Mouse (Mus musculus): ENCODE results near the gene Gbf1. TPM values are rescaled to one million over a fixed set of nuclear protein-coding genes. Genes with fewer than 3 reads are reported as not detected.

Gene Gbf1
- polyA plus RNA-seq, 1 experiment = 142 TPM

DNA sequence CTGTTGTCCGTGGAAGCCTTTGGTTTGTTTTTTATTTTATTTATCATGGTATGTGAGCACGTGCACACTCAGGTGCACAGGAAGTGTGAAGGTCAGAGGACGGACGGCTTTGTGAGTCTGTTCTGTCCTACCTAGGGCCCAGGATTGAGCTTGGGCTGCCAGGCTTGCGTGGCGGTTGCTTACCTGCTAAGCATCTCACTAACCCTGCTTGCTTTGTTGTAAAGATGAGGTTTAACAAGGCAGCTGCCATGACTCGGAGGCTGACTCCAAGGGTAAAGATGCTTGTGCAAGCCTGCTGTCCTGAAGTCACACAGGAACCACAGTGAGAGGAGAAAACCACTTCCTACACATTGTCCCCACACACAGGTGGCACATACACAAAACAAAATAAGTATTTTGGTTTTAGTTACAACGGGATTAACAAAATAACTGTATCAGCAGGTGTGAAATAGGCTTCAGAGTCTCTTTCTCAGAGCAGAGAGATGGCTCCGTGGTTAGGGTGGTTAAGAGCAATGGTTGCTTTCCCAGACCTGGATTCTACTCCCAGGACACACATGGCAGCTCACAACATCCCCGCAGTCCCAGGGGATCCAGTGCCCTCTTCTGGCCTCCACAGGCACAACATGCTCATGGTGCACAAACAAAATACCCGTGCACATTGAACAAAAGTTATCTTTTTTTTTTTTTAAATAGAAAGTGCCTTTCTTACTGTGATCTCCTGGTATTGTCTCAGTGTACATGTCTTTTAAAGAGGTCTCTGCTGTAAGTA lies 130.0 kb downstream of the Gbf1 start:
- Histone ChIP-seq H3K27me3 (ENCODE audit: control insufficient read depth, insufficient read depth, low read length) (no peaks in the 10 kb centered on the region), H3K27ac (ENCODE audit: control insufficient read depth, insufficient read depth, low read depth, low read length) (no peak overlapping the region), H3K4me3 (ENCODE audit: control insufficient read depth, low read depth, low read length) (no peak overlapping the region), H3K36me3 (ENCODE audit: control insufficient read depth, insufficient read depth, low read length) (peaks cover 4% of the 10 kb centered on the region), H3K4me1 (ENCODE audit: control insufficient read depth, insufficient read depth, low read length) (no peaks in the 10 kb centered on the region)
- TF ChIP-seq CTCF (IDR thresholded peaks at IDR 0.05; ENCODE audit: control insufficient read depth, insufficient read depth, insufficient replicate concordance, low read depth, low read length) (no peak), POLR2A (IDR thresholded peaks at IDR 0.05; ENCODE audit: control insufficient read depth, low read depth, low read length) (no peak)

DNA sequence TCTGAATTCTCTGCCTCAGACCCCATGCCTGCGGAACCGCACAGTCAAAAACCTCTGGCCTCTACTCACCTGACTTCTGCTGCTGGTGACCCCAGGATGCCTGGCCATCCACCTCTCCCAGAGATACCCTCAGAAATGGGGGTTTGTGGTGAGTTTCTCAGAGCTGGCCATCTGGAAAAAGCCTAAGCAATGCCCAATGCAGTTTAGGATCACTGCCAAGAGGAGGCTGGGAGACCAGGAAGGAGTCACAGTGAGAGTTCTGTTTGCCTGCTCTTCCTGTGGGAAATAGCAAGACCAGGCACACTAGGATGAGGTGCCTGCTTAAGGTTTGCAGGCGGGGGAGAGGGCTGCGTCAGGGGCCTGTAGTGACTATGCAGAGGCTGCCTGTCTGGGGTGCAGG lies 132.4 kb downstream of the Gbf1 start:
- Histone ChIP-seq H3K27me3 (ENCODE audit: control insufficient read depth, insufficient read depth, low read length) (no peaks in the 10 kb centered on the region), H3K4me1 (ENCODE audit: control insufficient read depth, insufficient read depth, low read length) (no peaks in the 10 kb centered on the region), H3K36me3 (ENCODE audit: control insufficient read depth, insufficient read depth, low read length) (peaks cover 2% of the 10 kb centered on the region), H3K27ac (ENCODE audit: control insufficient read depth, insufficient read depth, low read depth, low read length) (no peak overlapping the region), H3K4me3 (ENCODE audit: control insufficient read depth, low read depth, low read length) (no peak overlapping the region)
- TF ChIP-seq POLR2A (IDR thresholded peaks at IDR 0.05; ENCODE audit: control insufficient read depth, low read depth, low read length) (no peak), CTCF (IDR thresholded peaks at IDR 0.05; ENCODE audit: control insufficient read depth, insufficient read depth, insufficient replicate concordance, low read depth, low read length) (no peak)

DNA sequence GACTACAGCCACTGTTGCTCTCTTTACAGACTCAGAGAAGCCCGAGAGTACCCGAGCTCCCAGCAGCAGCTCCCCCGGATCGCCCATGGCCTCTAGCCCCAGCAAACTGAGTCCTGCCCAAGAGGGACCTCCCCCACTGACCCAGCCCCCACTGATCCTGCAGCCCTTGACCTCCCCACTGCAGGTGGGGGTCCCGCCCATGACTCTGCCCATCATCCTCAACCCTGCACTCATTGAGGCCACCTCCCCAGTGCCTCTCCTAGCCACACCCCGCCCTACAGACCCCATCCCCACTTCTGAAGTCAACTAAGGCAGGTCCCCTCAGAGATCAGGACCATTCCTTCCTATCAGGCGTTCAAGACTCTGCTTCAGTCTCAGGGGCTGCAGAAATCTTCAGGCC lies 133.3 kb downstream of the Gbf1 start:
- Histone ChIP-seq H3K27me3 (ENCODE audit: control insufficient read depth, insufficient read depth, low read length) (no peaks in the 10 kb centered on the region), H3K4me1 (ENCODE audit: control insufficient read depth, insufficient read depth, low read length) (no peaks in the 10 kb centered on the region), H3K27ac (ENCODE audit: control insufficient read depth, insufficient read depth, low read depth, low read length) (no peak overlapping the region), H3K4me3 (ENCODE audit: control insufficient read depth, low read depth, low read length) (no peak overlapping the region), H3K36me3 (ENCODE audit: control insufficient read depth, insufficient read depth, low read length) (peaks cover 2% of the 10 kb centered on the region)
- no peak for TF ChIP-seq POLR2A (IDR thresholded peaks at IDR 0.05; ENCODE audit: control insufficient read depth, low read depth, low read length)
- no peak for TF ChIP-seq CTCF (IDR thresholded peaks at IDR 0.05; ENCODE audit: control insufficient read depth, insufficient read depth, insufficient replicate concordance, low read depth, low read length)

DNA sequence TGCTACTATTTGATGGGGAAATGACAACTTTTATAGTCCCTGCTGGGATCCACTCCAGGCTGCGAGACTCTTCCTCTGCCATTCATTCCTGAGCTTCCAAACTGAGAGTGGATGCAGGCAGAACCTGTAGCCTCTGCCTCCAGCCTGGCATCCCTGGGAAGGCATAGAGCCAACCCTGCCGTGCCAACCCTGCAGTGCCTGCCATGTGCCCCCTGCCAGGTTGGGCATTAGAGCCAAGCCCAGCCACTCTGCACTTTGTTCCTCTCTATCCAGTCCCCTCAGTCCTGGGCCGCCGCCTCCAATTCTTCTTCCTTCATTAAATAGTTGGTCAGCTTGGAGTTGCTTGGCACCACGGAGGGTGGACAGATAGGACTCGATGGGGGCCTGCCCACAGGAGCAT lies 133.7 kb downstream of the Gbf1 start:
- Histone ChIP-seq H3K4me1 (ENCODE audit: control insufficient read depth, insufficient read depth, low read length) (no peaks in the 10 kb centered on the region), H3K4me3 (ENCODE audit: control insufficient read depth, low read depth, low read length) (no peak overlapping the region), H3K27ac (ENCODE audit: control insufficient read depth, insufficient read depth, low read depth, low read length) (no peak overlapping the region), H3K27me3 (ENCODE audit: control insufficient read depth, insufficient read depth, low read length) (no peaks in the 10 kb centered on the region), H3K36me3 (ENCODE audit: control insufficient read depth, insufficient read depth, low read length) (peaks cover 2% of the 10 kb centered on the region)
- no peak for TF ChIP-seq CTCF (IDR thresholded peaks at IDR 0.05; ENCODE audit: control insufficient read depth, insufficient read depth, insufficient replicate concordance, low read depth, low read length)
- TF ChIP-seq POLR2A (IDR thresholded peaks at IDR 0.05; ENCODE audit: control insufficient read depth, low read depth, low read length) = no peak

DNA sequence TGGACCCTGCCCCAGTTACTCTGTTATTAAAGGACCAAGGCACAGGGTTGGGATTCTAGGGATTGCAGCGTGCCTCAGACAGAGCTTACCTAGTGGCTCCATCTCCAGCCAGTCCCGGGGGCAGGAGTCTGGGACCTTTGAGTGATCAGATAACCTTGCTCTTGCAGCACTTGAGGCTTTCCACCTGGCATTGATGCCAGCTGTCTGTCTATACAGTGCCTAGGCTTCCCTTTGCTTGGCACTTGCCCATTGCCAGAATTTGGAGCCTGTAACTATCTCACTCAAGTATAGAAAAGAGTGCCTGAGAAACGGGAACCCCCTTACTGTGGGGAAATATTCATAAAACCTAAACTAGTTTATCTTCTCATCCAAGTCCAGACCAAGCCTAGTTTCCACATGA lies 134.6 kb downstream of the Gbf1 start:
- H3K4me1 ChIP-seq (ENCODE audit: control insufficient read depth, insufficient read depth, low read length) = no peaks in the 10 kb centered on the region
- H3K27me3 ChIP-seq (ENCODE audit: control insufficient read depth, insufficient read depth, low read length) = no peaks in the 10 kb centered on the region
- no peak overlapping the region for H3K27ac ChIP-seq (ENCODE audit: control insufficient read depth, insufficient read depth, low read depth, low read length)
- H3K36me3 ChIP-seq (ENCODE audit: control insufficient read depth, insufficient read depth, low read length) = peaks cover 2% of the 10 kb centered on the region
- H3K4me3 ChIP-seq (ENCODE audit: control insufficient read depth, low read depth, low read length) = no peak overlapping the region
- TF ChIP-seq CTCF (IDR thresholded peaks at IDR 0.05; ENCODE audit: control insufficient read depth, insufficient read depth, insufficient replicate concordance, low read depth, low read length) (no peak), POLR2A (IDR thresholded peaks at IDR 0.05; ENCODE audit: control insufficient read depth, low read depth, low read length) (no peak)

DNA sequence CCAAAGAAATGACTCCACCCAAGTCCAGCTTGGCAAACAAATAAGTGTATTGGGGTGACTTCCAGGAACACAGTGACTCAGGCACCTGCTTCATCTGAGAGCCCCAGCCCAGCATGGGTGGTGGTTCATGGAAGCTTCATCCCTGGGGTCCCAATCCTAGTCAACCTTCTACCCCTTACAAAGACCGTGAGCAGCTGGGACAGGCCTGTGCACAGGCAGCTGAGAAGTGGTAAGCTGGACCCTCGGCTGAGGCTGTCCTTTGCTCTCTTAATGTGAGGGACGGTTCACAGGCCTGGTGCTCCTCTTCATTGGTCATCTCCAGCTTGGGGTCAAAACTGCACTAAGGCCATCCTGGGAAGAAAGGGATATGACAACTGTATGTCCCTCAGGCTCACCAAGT lies 135.3 kb downstream of the Gbf1 start:
- H3K36me3 ChIP-seq (ENCODE audit: control insufficient read depth, insufficient read depth, low read length) = no peaks in the 10 kb centered on the region; the same call in none of the 2 replicates
- H3K27ac ChIP-seq (ENCODE audit: control insufficient read depth, insufficient read depth, low read depth, low read length) = no peak overlapping the region
- TF ChIP-seq CTCF (IDR thresholded peaks at IDR 0.05; ENCODE audit: control insufficient read depth, insufficient read depth, insufficient replicate concordance, low read depth, low read length) (no peak), POLR2A (IDR thresholded peaks at IDR 0.05; ENCODE audit: control insufficient read depth, low read depth, low read length) (no peak)
- no peaks in the 10 kb centered on the region for H3K4me1 ChIP-seq (ENCODE audit: control insufficient read depth, insufficient read depth, low read length)
- H3K27me3 ChIP-seq (ENCODE audit: control insufficient read depth, insufficient read depth, low read length) = no peaks in the 10 kb centered on the region
- no peak overlapping the region for H3K4me3 ChIP-seq (ENCODE audit: control insufficient read depth, low read depth, low read length)

DNA sequence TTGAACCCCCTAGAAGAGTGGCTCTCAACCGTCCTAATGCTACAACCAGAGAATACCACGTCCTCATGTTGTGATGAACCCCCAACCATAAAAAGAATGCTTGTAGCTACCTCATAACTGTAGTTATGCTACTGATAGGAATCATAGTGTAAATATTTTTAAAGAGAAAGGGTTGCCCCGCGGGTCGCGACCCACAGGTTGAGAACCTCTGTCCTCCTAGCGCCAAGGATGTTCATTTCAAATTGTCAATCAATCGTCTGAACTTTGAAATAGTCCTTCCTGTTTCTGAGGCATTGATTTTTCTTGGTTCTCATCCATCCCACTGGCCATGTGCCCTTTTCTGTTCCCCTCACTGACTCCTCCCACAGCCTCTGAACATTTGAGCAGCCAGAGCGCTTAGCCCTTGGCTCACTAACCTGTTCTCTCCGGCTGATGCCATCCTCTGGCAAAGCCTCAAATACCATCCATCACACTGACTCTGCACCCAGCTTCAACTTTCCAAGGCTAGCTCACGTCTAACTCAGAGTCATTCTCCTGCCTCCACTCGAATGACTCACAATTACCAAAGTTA lies 138.3 kb downstream of the Gbf1 start:
- no peaks in the 10 kb centered on the region for H3K27me3 ChIP-seq (ENCODE audit: control insufficient read depth, insufficient read depth, low read length)
- no peak overlapping the region for H3K27ac ChIP-seq (ENCODE audit: control insufficient read depth, insufficient read depth, low read depth, low read length)
- no peak overlapping the region for H3K4me3 ChIP-seq (ENCODE audit: control insufficient read depth, low read depth, low read length)
- TF ChIP-seq CTCF (IDR thresholded peaks at IDR 0.05; ENCODE audit: control insufficient read depth, insufficient read depth, insufficient replicate concordance, low read depth, low read length) (no peak), POLR2A (IDR thresholded peaks at IDR 0.05; ENCODE audit: control insufficient read depth, low read depth, low read length) (no peak)
- no peaks in the 10 kb centered on the region for H3K4me1 ChIP-seq (ENCODE audit: control insufficient read depth, insufficient read depth, low read length)
- H3K36me3 ChIP-seq (ENCODE audit: control insufficient read depth, insufficient read depth, low read length) = no peaks in the 10 kb centered on the region; the same call in 1 of the 2 replicates

Measured in testis, adult 2 months (tissue).